Mouse (Mus musculus): ENCODE results near the gene Lif. TPM values are rescaled to one million over a fixed set of nuclear protein-coding genes. Genes with fewer than 3 reads are reported as not detected.

The Lif gene
- polyA plus RNA-seq, 1 experiment from 2014 or later = not detected

DNA sequence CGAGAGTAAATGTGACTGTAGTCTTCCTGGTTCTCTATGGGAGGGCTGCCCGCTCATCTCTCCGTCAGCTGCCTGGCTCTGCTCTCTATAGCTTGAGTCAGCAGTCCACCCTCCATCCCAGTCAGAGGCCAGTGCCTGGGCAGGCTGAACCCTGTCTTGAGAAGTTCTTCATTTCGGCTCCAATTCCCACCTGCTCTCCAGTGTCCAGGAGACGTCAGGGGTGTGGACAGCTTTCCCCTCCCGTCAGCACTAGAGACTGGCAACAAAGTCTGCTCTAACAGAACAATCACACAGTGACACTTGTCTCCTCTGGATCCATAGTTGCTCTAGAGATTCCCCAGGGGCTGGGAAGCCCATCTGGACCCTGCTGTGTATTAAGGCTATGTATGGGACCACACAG lies 36.7 kb downstream of the Lif start:
- Histone ChIP-seq H3K9me3 (ENCODE audit: control insufficient read depth, low read length) (no peaks in the 10 kb centered on the region), H3K4me3 (ENCODE audit: low read depth, low read length) (no peak overlapping the region), H3K9ac (ENCODE audit: low read length) (no peak overlapping the region), H3K4me2 (no peak overlapping the region), H3K27ac (ENCODE audit: low read depth, low read length) (no peak overlapping the region), H3K4me1 (ENCODE audit: control insufficient read depth, insufficient read depth, low read length) (no peaks in the 10 kb centered on the region), H3K27me3 (ENCODE audit: control insufficient read depth, insufficient read depth, low read length) (no peaks in the 10 kb centered on the region), H3K36me3 (ENCODE audit: control insufficient read depth, insufficient read depth, low read length) (no peaks in the 10 kb centered on the region)
- ATAC-seq (ENCODE audit: low FRiP score) = no peak
- DNase-seq (ENCODE audit: low spot score, missing footprints) = no peak
- WGBS = 85% methylated on average over 6 of the region's 6 CpGs

DNA sequence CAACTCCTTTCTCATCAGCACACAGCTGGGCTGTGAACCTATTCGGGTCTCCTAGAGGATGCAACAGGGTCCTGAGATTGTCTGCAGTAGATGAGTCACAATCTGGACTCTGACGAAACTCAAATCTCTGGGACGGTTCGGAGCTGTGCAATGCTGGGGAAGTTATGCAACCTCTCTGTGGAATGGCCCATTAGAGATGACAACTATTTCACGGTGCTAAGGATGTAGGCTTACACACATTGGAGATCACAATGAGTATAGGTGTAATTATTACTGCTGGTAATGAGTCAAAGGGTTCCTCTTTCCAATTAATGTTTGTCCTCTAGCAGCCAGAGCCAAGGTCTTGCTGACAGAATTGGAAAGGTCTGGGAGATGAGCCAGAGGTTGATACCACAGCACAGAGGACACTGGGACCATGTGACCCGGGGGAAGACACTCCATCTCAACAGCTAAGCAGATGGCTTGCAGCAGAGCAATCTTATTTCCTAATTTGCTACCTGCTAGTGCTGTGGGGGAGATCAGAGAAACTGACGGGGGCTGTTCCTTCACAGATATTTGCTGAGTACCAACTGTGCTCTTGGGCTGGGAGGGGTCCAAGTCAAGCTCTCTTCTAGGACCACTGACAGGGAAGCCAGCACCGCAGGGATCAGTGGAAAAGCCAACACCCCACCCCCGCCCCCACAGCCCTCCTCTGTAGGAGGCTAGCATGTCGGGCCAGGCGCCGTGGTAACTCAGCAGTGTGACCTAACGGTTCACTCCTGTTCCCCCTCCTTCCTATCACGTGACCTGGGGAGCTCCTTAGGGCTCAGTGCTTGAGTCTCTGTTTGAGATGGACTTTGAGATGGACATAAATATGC lies 37.4 kb downstream of the Lif start:
- Histone ChIP-seq H3K4me3 (ENCODE audit: low read depth, low read length) (no peak overlapping the region), H3K36me3 (ENCODE audit: control insufficient read depth, insufficient read depth, low read length) (no peaks in the 10 kb centered on the region), H3K9ac (ENCODE audit: low read length) (no peak overlapping the region), H3K9me3 (ENCODE audit: control insufficient read depth, low read length) (no peaks in the 10 kb centered on the region), H3K4me1 (ENCODE audit: control insufficient read depth, insufficient read depth, low read length) (no peaks in the 10 kb centered on the region), H3K27me3 (ENCODE audit: control insufficient read depth, insufficient read depth, low read length) (no peaks in the 10 kb centered on the region), H3K4me2 (no peak overlapping the region), H3K27ac (ENCODE audit: low read depth, low read length) (no peak overlapping the region)
- no peak for ATAC-seq (ENCODE audit: low FRiP score)
- WGBS = 49% methylated on average over 14 of the region's 14 CpGs
- DNase-seq (ENCODE audit: low spot score, missing footprints) = no peak

GRCm38 (mm10) chr11:4296610-4297275 lies 39.4 kb downstream of the Lif start:
- DNase-seq (ENCODE audit: low spot score, missing footprints) (no peak), ATAC-seq (ENCODE audit: low FRiP score) (no peak)
- no peaks in the 10 kb centered on the region for H3K4me1 ChIP-seq (ENCODE audit: control insufficient read depth, insufficient read depth, low read length)
- H3K36me3 ChIP-seq (ENCODE audit: control insufficient read depth, insufficient read depth, low read length) = no peaks in the 10 kb centered on the region
- no peak overlapping the region for H3K4me2 ChIP-seq
- H3K27ac ChIP-seq (ENCODE audit: low read depth, low read length) = no peak overlapping the region
- H3K9me3 ChIP-seq (ENCODE audit: control insufficient read depth, low read length) = no peaks in the 10 kb centered on the region
- no peak overlapping the region for H3K9ac ChIP-seq (ENCODE audit: low read length)
- no peak overlapping the region for H3K4me3 ChIP-seq (ENCODE audit: low read depth, low read length)
- 75% methylated on average over 10 of the region's 10 CpGs for WGBS
- no peaks in the 10 kb centered on the region for H3K27me3 ChIP-seq (ENCODE audit: control insufficient read depth, insufficient read depth, low read length)

GRCm38 (mm10) chr11:4297753-4298152 lies 40.4 kb downstream of the Lif start:
- no peak overlapping the region for H3K9ac ChIP-seq (ENCODE audit: low read length)
- no peaks in the 10 kb centered on the region for H3K27me3 ChIP-seq (ENCODE audit: control insufficient read depth, insufficient read depth, low read length)
- H3K4me3 ChIP-seq (ENCODE audit: low read depth, low read length) = no peak overlapping the region
- no peak overlapping the region for H3K27ac ChIP-seq (ENCODE audit: low read depth, low read length)
- no peak overlapping the region for H3K4me2 ChIP-seq
- no peaks in the 10 kb centered on the region for H3K9me3 ChIP-seq (ENCODE audit: control insufficient read depth, low read length)
- H3K4me1 ChIP-seq (ENCODE audit: control insufficient read depth, insufficient read depth, low read length) = peaks cover 4% of the 10 kb centered on the region; the same call in 1 of the 2 replicates
- 88% methylated on average over 3 of the region's 3 CpGs for WGBS
- no peaks in the 10 kb centered on the region for H3K36me3 ChIP-seq (ENCODE audit: control insufficient read depth, insufficient read depth, low read length)
- ATAC-seq (ENCODE audit: low FRiP score) (no peak), DNase-seq (ENCODE audit: low spot score, missing footprints) (no peak)

GRCm38 (mm10) chr11:4298615-4299014 lies 41.3 kb downstream of the Lif start:
- WGBS = 43% methylated on average over 7 of the region's 7 CpGs
- Histone ChIP-seq H3K9ac (ENCODE audit: low read length) (no peak overlapping the region), H3K4me1 (ENCODE audit: control insufficient read depth, insufficient read depth, low read length) (peaks cover 4% of the 10 kb centered on the region; the same call in 1 of the 2 replicates), H3K27me3 (ENCODE audit: control insufficient read depth, insufficient read depth, low read length) (no peaks in the 10 kb centered on the region), H3K36me3 (ENCODE audit: control insufficient read depth, insufficient read depth, low read length) (no peaks in the 10 kb centered on the region), H3K4me2 (no peak overlapping the region), H3K27ac (ENCODE audit: low read depth, low read length) (no peak overlapping the region), H3K9me3 (ENCODE audit: control insufficient read depth, low read length) (no peaks in the 10 kb centered on the region), H3K4me3 (ENCODE audit: low read depth, low read length) (no peak overlapping the region)
- DNase-seq (ENCODE audit: low spot score, missing footprints) (no peak), ATAC-seq (ENCODE audit: low FRiP score) (no peak)

DNA sequence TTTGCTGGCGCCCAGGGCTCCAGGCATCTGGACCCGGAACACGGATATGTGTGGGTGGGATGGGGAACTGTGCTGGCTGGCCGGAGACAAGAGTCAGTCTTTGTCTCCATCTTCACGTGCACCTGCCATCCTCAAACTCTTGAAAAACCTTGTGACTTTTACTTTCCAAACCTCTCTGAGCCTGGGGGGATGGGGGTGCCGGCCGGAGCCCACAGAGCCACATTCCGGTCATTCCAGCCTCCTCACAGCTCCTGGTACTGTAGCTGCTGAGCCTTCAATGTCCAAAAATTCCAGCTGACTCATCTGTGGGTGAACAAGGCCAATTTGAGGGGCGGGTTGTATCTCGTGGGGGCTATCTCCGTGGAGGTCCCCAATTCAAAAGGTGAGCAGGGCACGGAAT lies 41.8 kb downstream of the Lif start:
- no peak for ATAC-seq (ENCODE audit: low FRiP score)
- no peak overlapping the region for H3K27ac ChIP-seq (ENCODE audit: low read depth, low read length)
- H3K9ac ChIP-seq (ENCODE audit: low read length) = no peak overlapping the region
- DNase-seq (ENCODE audit: low spot score, missing footprints) = no peak
- H3K9me3 ChIP-seq (ENCODE audit: control insufficient read depth, low read length) = no peaks in the 10 kb centered on the region
- H3K4me2 ChIP-seq = no peak overlapping the region
- H3K4me3 ChIP-seq (ENCODE audit: low read depth, low read length) = no peak overlapping the region
- no peaks in the 10 kb centered on the region for H3K27me3 ChIP-seq (ENCODE audit: control insufficient read depth, insufficient read depth, low read length)
- H3K36me3 ChIP-seq (ENCODE audit: control insufficient read depth, insufficient read depth, low read length) = no peaks in the 10 kb centered on the region
- peaks cover 4% of the 10 kb centered on the region; the same call in 1 of the 2 replicates for H3K4me1 ChIP-seq (ENCODE audit: control insufficient read depth, insufficient read depth, low read length)
- 54% methylated on average over 12 of the region's 12 CpGs for WGBS

- DNase-seq (ENCODE audit: low spot score, missing footprints) = no peak
- no peaks in the 10 kb centered on the region for H3K27me3 ChIP-seq (ENCODE audit: control insufficient read depth, insufficient read depth, low read length)
- ATAC-seq (ENCODE audit: low FRiP score) = no peak
Measured at GRCm38 (mm10) chr11:4299735-4300474, 42.5 kb downstream of the Lif start.

DNA sequence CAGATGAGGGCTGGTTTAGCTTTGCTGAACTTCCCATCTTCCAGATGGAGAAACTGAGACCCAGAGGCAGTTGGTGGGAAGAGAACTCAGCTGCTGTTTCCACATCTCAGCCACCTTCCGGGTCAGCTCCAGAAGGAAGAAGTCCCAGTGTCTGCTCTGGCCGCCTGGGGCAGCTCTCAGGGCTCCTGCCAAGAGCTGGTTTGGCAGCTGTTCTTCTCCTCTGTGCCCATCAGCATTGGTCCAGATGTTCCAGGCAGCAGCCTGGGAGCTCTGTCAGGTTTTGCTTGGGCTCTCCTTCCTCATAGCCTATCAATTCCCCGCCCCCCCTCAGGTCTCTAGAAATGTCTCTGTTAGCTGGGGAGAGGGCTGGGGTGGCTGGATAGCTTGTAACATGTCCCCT lies 43.3 kb downstream of the Lif start:
- no peaks in the 10 kb centered on the region for H3K9me3 ChIP-seq (ENCODE audit: control insufficient read depth, low read length)
- H3K4me1 ChIP-seq (ENCODE audit: control insufficient read depth, insufficient read depth, low read length) = peaks cover 4% of the 10 kb centered on the region; the same call in 1 of the 2 replicates
- H3K27ac ChIP-seq (ENCODE audit: low read depth, low read length) = no peak overlapping the region
- H3K9ac ChIP-seq (ENCODE audit: low read length) = no peak overlapping the region
- 83% methylated on average over 3 of the region's 3 CpGs for WGBS
- H3K4me2 ChIP-seq = no peak overlapping the region
- no peak overlapping the region for H3K4me3 ChIP-seq (ENCODE audit: low read depth, low read length)
- H3K36me3 ChIP-seq (ENCODE audit: control insufficient read depth, insufficient read depth, low read length) = no peaks in the 10 kb centered on the region
- ATAC-seq (ENCODE audit: low FRiP score) (no peak), DNase-seq (ENCODE audit: low spot score, missing footprints) (no peak)
- H3K27me3 ChIP-seq (ENCODE audit: control insufficient read depth, insufficient read depth, low read length) = no peaks in the 10 kb centered on the region

More at GRCm38 (mm10) chr11:4299735-4300474, 42.5 kb downstream of the Lif start:
- H3K4me2 ChIP-seq = no peak overlapping the region
- 83% methylated on average over 14 of the region's 14 CpGs for WGBS
- peaks cover 4% of the 10 kb centered on the region; the same call in 1 of the 2 replicates for H3K4me1 ChIP-seq (ENCODE audit: control insufficient read depth, insufficient read depth, low read length)
- no peak overlapping the region for H3K4me3 ChIP-seq (ENCODE audit: low read depth, low read length)
- no peaks in the 10 kb centered on the region for H3K36me3 ChIP-seq (ENCODE audit: control insufficient read depth, insufficient read depth, low read length)
- H3K27ac ChIP-seq (ENCODE audit: low read depth, low read length) = no peak overlapping the region
- H3K9ac ChIP-seq (ENCODE audit: low read length) = no peak overlapping the region
- H3K9me3 ChIP-seq (ENCODE audit: control insufficient read depth, low read length) = no peaks in the 10 kb centered on the region
